Mouse (Mus musculus) embryonic facial prominence, embryonic 13.5 days (tissue): ENCODE measurements around the gene March6. TPM values are rescaled to one million over a fixed set of nuclear protein-coding genes. Genes with fewer than 3 reads are reported as not detected.

Source experiments
- ATAC-seq: fragments of 200-750 bp; cut with Nextera tagmentation; 2 replicates; pipeline ENCODE4 v1.8.0; 2017; ENCODE audit warnings: low read depth; ENCODE audit not compliant: insufficient number of reproducible peaks, insufficient read depth, low FRiP score, low TSS enrichment
- H3K27ac ChIP-seq: fragments of 300-500 bp; sonication (generic); 2 replicates; pipeline ENCODE4 v1.5.1; 2015; ENCODE audit warnings: moderate library complexity, mild to moderate bottlenecking, inconsistent platforms
- H3K27me3 ChIP-seq: fragments of 300-500 bp; sonication (generic); 2 replicates; pipeline ENCODE4 v1.6.1; 2015; ENCODE audit warnings: mild to moderate bottlenecking, inconsistent platforms
- H3K36me3 ChIP-seq: fragments of 300-500 bp; sonication (generic); 2 replicates; pipeline ENCODE4 v1.6.1; 2015; ENCODE audit warnings: mild to moderate bottlenecking, inconsistent platforms
- H3K4me1 ChIP-seq: fragments of 300-500 bp; sonication (generic); 2 replicates; pipeline ENCODE4 v1.6.1; 2015; ENCODE audit warnings: inconsistent platforms
- H3K4me2 ChIP-seq: fragments of 300-500 bp; sonication (generic); 2 replicates; pipeline ENCODE4 v1.6.1; 2015; ENCODE audit warnings: moderate library complexity, mild to moderate bottlenecking, inconsistent platforms
- H3K4me3 ChIP-seq: fragments of 300-500 bp; sonication (generic); 2 replicates; pipeline ENCODE4 v1.5.1; 2015; ENCODE audit warnings: mild to moderate bottlenecking, inconsistent platforms
- H3K9ac ChIP-seq: fragments of 300-500 bp; sonication (generic); 2 replicates; pipeline ENCODE4 v1.6.1; 2015; ENCODE audit warnings: mild to moderate bottlenecking, inconsistent platforms
- H3K9me3 ChIP-seq: fragments of 300-500 bp; sonication (generic); 2 replicates; pipeline ENCODE4 v1.6.1; 2016; ENCODE audit warnings: inconsistent platforms
- WGBS: fragments of 180-500 bp; shearing (Covaris S2); methylation state at CpG from one replicate; pipeline ENCODE4 v1.1.7; 2015; ENCODE audit warnings: mixed read lengths; 5-methylcytosine and 5-hydroxymethylcytosine counted together
- polyA plus RNA-seq: library from polyadenylated mRNA; unstranded; fragments of >200 nt; fragmentation: Nextera tagmentation; extraction: Ambion mirVana; gene quantifications from 2 replicates; pipeline ENCODE4 v1.2.1, GENCODE M21; 2015

Gene March6
- polyA plus RNA-seq, 1 experiment from 2014 or later = 29.1 TPM

- no peak overlapping the region for H3K4me2 ChIP-seq
- no peak for ATAC-seq
These were observed 27.4 kb downstream of the March6 start for GRCm38 (mm10) chr15:31503447-31503846.

GRCm38 (mm10) chr15:31502996-31503395, 27.9 kb downstream of the March6 start:
- no peak overlapping the region for H3K9ac ChIP-seq
- H3K4me1 ChIP-seq = 0 out of 2 replicates have a peak, but pooled peaks cover 3% of the 10 kb centered on the region
- no peaks in the 10 kb centered on the region for H3K27me3 ChIP-seq
- peaks cover 38% of the 10 kb centered on the region for H3K36me3 ChIP-seq
- no peak overlapping the region for H3K27ac ChIP-seq
- 81% methylated on average over 4 of the region's 4 CpGs for WGBS
- no peaks in the 10 kb centered on the region for H3K9me3 ChIP-seq
- no peak overlapping the region for H3K4me3 ChIP-seq
- ATAC-seq = no peak
- H3K4me2 ChIP-seq = no peak overlapping the region

More at GRCm38 (mm10) chr15:31503447-31503846, 27.4 kb downstream of the March6 start:
- Histone ChIP-seq H3K9me3 (no peaks in the 10 kb centered on the region), H3K27ac (no peak overlapping the region), H3K27me3 (no peaks in the 10 kb centered on the region), H3K36me3 (peaks cover 34% of the 10 kb centered on the region), H3K9ac (no peak overlapping the region), H3K4me3 (no peak overlapping the region), H3K4me1 (0 out of 2 replicates have a peak, but pooled peaks cover 3% of the 10 kb centered on the region)
- 88% methylated on average over 3 of the region's 3 CpGs for WGBS

- Histone ChIP-seq H3K4me2 (no peak overlapping the region), H3K27ac (no peak overlapping the region), H3K9me3 (no peaks in the 10 kb centered on the region), H3K4me3 (no peak overlapping the region), H3K27me3 (no peaks in the 10 kb centered on the region), H3K9ac (no peak overlapping the region), H3K36me3 (peaks cover 44% of the 10 kb centered on the region), H3K4me1 (0 out of 2 replicates have a peak, but pooled peaks cover 3% of the 10 kb centered on the region)
- WGBS = 81% methylated on average over 1 of the region's 1 CpGs
- ATAC-seq = no peak
These were observed 28.5 kb downstream of the March6 start for GRCm38 (mm10) chr15:31502313-31502712.

- H3K4me1 ChIP-seq = no peaks in the 10 kb centered on the region
- H3K9ac ChIP-seq = no peak overlapping the region
- no peak overlapping the region for H3K27ac ChIP-seq
- no peaks in the 10 kb centered on the region for H3K9me3 ChIP-seq
- peaks cover 63% of the 10 kb centered on the region for H3K36me3 ChIP-seq
- H3K4me2 ChIP-seq = no peak overlapping the region
- no peak for ATAC-seq
- 75% methylated on average over 9 of the region's 9 CpGs for WGBS
- no peak overlapping the region for H3K4me3 ChIP-seq
- no peaks in the 10 kb centered on the region for H3K27me3 ChIP-seq
These were observed 36.0 kb downstream of the March6 start for GRCm38 (mm10) chr15:31494803-31495202.

- no peak overlapping the region for H3K4me3 ChIP-seq
- no peaks in the 10 kb centered on the region for H3K9me3 ChIP-seq
- no peak overlapping the region for H3K9ac ChIP-seq
- no peak overlapping the region for H3K4me2 ChIP-seq
- no peak overlapping the region for H3K27ac ChIP-seq
- ATAC-seq = no peak
- peaks cover 65% of the 10 kb centered on the region for H3K36me3 ChIP-seq
- WGBS = 78% methylated on average over 3 of the region's 3 CpGs
- no peaks in the 10 kb centered on the region for H3K27me3 ChIP-seq
- H3K4me1 ChIP-seq = no peaks in the 10 kb centered on the region
These were observed 36.5 kb downstream of the March6 start for GRCm38 (mm10) chr15:31494310-31494709.

GRCm38 (mm10) chr15:31487407-31487806, 43.4 kb downstream of the March6 start:
- Histone ChIP-seq H3K4me1 (no peaks in the 10 kb centered on the region), H3K27me3 (no peaks in the 10 kb centered on the region), H3K9ac (no peak overlapping the region), H3K4me2 (no peak overlapping the region), H3K27ac (no peak overlapping the region), H3K36me3 (peaks cover 52% of the 10 kb centered on the region), H3K9me3 (no peaks in the 10 kb centered on the region), H3K4me3 (no peak overlapping the region)
- 71% methylated on average over 2 of the region's 2 CpGs for WGBS
- ATAC-seq = no peak

- no peak for ATAC-seq
- 93% methylated on average over 1 of the region's 1 CpGs for WGBS
These were observed 54.2 kb downstream of the March6 start for GRCm38 (mm10) chr15:31476678-31477077.

GRCm38 (mm10) chr15:31472645-31473574, 57.9 kb downstream of the March6 start:
- Histone ChIP-seq H3K4me3 (no peak overlapping the region), H3K36me3 (peaks cover 55% of the 10 kb centered on the region), H3K4me1 (no peaks in the 10 kb centered on the region), H3K27me3 (no peaks in the 10 kb centered on the region), H3K9me3 (no peaks in the 10 kb centered on the region), H3K27ac (no peak overlapping the region), H3K9ac (no peak overlapping the region), H3K4me2 (no peak overlapping the region)
- WGBS = 85% methylated on average over 4 of the region's 4 CpGs
- ATAC-seq = no peak

More at GRCm38 (mm10) chr15:31476678-31477077, 54.2 kb downstream of the March6 start:
- Histone ChIP-seq H3K9me3 (no peaks in the 10 kb centered on the region), H3K4me3 (no peak overlapping the region), H3K4me1 (no peaks in the 10 kb centered on the region), H3K36me3 (peaks cover 75% of the 10 kb centered on the region), H3K4me2 (no peak overlapping the region), H3K9ac (no peak overlapping the region), H3K27ac (no peak overlapping the region), H3K27me3 (no peaks in the 10 kb centered on the region)

- Histone ChIP-seq H3K4me3 (no peak overlapping the region), H3K36me3 (peaks cover 56% of the 10 kb centered on the region), H3K9ac (no peak overlapping the region), H3K9me3 (no peaks in the 10 kb centered on the region), H3K27ac (no peak overlapping the region), H3K4me1 (no peaks in the 10 kb centered on the region), H3K27me3 (no peaks in the 10 kb centered on the region), H3K4me2 (no peak overlapping the region)
- WGBS = 92% methylated on average over 4 of the region's 4 CpGs
- no peak for ATAC-seq
These were observed 59.3 kb downstream of the March6 start for GRCm38 (mm10) chr15:31471529-31471928.

GRCm38 (mm10) chr15:31469497-31469896, 61.4 kb downstream of the March6 start:
- Histone ChIP-seq H3K4me2 (no peak overlapping the region), H3K4me3 (no peak overlapping the region), H3K36me3 (peaks cover 61% of the 10 kb centered on the region), H3K4me1 (no peaks in the 10 kb centered on the region), H3K9me3 (no peaks in the 10 kb centered on the region), H3K27me3 (no peaks in the 10 kb centered on the region), H3K9ac (no peak overlapping the region), H3K27ac (no peak overlapping the region)
- WGBS = 87% methylated on average over 4 of the region's 4 CpGs
- no peak for ATAC-seq

GRCm38 (mm10) chr15:31468806-31469205, 62.0 kb downstream of the March6 start:
- ATAC-seq = no peak
- 84% methylated on average over 5 of the region's 5 CpGs for WGBS
- no peaks in the 10 kb centered on the region for H3K27me3 ChIP-seq

GRCm38 (mm10) chr15:31466749-31467148, 64.1 kb downstream of the March6 start:
- no peaks in the 10 kb centered on the region for H3K27me3 ChIP-seq
- peaks cover 76% of the 10 kb centered on the region for H3K36me3 ChIP-seq
- H3K4me1 ChIP-seq = no peaks in the 10 kb centered on the region
- H3K27ac ChIP-seq = no peak overlapping the region
- H3K4me3 ChIP-seq = no peak overlapping the region
- H3K4me2 ChIP-seq = no peak overlapping the region
- H3K9me3 ChIP-seq = no peaks in the 10 kb centered on the region
- no peak overlapping the region for H3K9ac ChIP-seq
- no peak for ATAC-seq
- 94% methylated on average over 1 of the region's 1 CpGs for WGBS

More at GRCm38 (mm10) chr15:31468806-31469205, 62.0 kb downstream of the March6 start:
- Histone ChIP-seq H3K36me3 (peaks cover 63% of the 10 kb centered on the region), H3K9ac (no peak overlapping the region), H3K9me3 (no peaks in the 10 kb centered on the region), H3K4me1 (no peaks in the 10 kb centered on the region), H3K4me2 (no peak overlapping the region), H3K27ac (no peak overlapping the region), H3K4me3 (no peak overlapping the region)
